Mouse (Mus musculus) bone marrow macrophage, adult 2 months (primary cell): ENCODE measurements around the gene Rnf5.

ENCODE experiments used
- CTCF ChIP-seq: IDR thresholded peaks from 2 replicates; pipeline ENCODE4 v1.5.1; 2012; ENCODE audit warnings: low read depth, mild to moderate bottlenecking, low read length, moderate library complexity
- POLR2A ChIP-seq: IDR thresholded peaks from 2 replicates; pipeline ENCODE4 v1.6.1; 2012; ENCODE audit warnings: mild to moderate bottlenecking, low read depth, low read length, borderline replicate concordance

GRCm38 (mm10) chr17:34632261-34632691 is 28.8 kb upstream of the Rnf5 start:
- TF ChIP-seq POLR2A (no peak), CTCF (no peak)
